Mouse (Mus musculus): ENCODE data around the gene Krtap9-1.
"Not testable (repeated sequence)": the region's sequence is repeated elsewhere in the genome, so short reads cannot be mapped to it uniquely, and the experiment has no call there.

The Krtap9-1 gene

DNA sequence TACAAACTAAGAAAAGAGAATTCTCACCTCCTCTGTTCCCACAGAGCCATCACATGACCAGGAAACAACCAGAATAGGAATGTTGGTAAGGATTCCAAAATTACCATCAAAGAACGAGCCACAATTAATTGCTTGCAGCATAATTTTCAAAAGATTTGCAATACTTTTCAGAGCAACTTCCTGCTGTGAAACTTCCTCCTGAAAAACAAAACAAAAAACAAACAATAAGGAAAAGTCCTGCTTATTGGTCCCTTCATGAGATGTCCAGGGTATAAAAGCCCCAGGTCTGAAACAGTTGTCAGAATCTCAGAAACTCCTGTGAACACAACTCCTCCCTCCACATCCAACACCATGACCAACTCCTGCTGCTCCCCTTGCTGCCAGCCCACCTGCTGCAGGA, at the start of gene Krtap9-1:
Gene Krtap9-1 (plus strand): TSS at position 301 of the 400 bp plus-strand sequence.
- in situ Hi-C loops (cut with MboI, MseI), result not testable (repeated sequence)

DNA sequence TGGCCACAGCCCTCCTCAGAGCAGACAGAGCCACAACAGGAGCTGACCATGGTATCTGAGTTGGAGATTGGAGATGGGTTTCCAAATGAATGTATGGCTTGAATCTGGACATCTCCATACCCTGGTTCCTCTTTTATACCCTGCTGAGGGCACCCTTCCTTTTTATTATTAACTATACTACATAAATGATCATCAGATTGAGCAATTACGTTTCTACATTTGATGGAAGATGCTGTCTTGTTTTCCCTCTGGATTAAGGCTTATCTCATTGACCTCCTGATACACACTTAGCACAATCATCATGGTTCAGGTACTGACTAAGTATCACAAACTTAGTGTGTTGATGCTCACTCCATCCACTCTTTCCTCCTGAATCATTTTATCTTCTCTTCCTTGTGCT, 35.2 kb upstream of the Krtap9-1 start, which contains the start of gene 2300003K06Rik:
Gene 2300003K06Rik (minus strand): TSS at position 101 of the 400 bp plus-strand sequence.
- in situ Hi-C loops (cut with MboI, MseI), result no loop called here

DNA sequence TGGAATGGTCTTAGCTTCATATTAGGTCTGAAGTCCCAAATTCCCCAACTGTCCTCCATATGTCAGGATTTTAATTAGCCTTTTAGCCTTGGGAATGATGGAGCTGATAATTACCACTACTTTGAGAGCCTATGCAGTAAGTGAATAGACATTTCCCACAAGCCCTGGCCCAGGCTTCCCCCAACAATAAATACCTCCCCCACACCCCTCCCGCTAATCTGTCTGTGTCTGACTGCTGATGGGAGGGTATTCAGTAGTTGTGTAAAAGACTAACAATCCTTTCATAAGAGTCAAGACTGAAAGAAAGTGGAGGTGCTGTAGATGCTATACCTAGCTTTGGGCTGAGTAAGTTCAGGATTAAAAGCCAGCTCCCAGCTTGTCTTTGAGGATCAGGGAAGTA, 31.0 kb upstream of the Krtap9-1 start:
- in situ Hi-C loops (cut with MboI, MseI), result no loop called here

DNA sequence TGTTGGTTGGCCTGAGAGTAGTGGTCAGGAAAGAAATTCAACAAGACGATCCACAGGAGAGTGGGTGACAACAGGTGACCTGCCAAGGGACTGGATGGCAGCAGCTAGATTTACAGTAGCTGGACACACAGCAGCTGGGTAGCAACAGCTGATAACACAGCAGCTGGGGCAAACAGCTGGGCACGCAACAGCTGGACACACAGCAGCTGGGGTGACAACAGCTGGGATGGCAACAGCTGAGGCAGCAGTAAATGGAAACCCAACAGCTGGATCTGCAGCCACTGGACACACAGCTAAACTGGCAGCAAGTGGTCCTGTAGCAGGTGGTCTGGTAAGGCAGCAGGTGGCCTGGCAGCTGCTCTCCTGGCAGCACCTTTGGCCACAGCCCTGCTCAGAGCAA, 26.4 kb upstream of the Krtap9-1 start:
- in situ Hi-C loops (cut with MboI, MseI), result no loop called here

- in situ Hi-C loops (cut with MboI, MseI), result no loop called here
Measured at GRCm38 (mm10) chr11:99851508-99851907, 21.7 kb upstream of the Krtap9-1 start, which contains the start of gene Krtap4-16. Gene Krtap4-16 (minus strand): TSS chr11:99851608.

DNA sequence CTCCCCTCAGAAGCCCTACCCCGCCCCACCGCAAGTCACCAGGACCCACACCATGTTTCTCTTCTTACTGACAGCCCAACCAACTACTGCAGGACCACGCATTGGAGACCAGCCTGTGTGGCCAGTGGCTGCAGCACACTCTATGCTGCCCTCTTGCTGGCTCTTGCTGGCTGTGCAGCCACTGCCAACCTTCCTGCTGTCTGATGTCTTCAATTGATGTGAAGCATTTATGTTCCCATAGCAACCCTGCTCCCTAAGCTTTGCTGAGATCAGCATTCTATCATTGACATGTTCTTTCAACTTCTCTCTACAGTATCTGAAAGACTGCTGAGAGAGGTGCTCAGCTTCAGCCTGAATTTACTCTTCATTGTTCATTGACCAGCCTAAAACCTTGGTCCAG, 19.1 kb upstream of the Krtap9-1 start:
- in situ Hi-C loops (cut with MboI, MseI), result no loop called here

- in situ Hi-C loops (cut with MboI, MseI), result no loop called here
Measured at GRCm38 (mm10) chr11:99857617-99858016, 15.6 kb upstream of the Krtap9-1 start, which contains the start of gene Gm11568. Gene Gm11568 (plus strand): TSS chr11:99857917.

- in situ Hi-C loops (cut with MboI, MseI), result no loop called here
Measured at GRCm38 (mm10) chr11:99858761-99859160, 14.4 kb upstream of the Krtap9-1 start.

DNA sequence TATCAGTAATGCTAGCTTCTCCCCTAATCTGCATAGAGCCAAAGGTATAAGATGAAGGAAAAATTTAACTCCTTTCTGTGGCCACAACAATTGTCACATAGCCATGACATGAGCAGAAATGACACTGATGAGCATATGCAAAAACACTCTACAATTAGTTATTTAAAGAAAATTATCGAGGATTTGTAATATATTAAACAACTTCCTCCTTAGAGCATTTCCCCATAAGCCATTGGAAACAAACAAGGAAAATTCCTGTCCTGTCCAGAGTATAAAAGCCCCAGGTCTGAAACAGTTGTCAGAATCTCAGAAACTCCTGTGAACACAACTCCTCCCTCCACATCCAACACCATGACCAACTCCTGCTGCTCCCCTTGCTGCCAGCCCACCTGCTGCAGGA, 9.0 kb upstream of the Krtap9-1 start, which contains the start of gene Gm11559:
Gene Gm11559 (plus strand): TSS at position 301 of the 400 bp plus-strand sequence.
- in situ Hi-C loops (cut with MboI, MseI), result not testable (repeated sequence)

DNA sequence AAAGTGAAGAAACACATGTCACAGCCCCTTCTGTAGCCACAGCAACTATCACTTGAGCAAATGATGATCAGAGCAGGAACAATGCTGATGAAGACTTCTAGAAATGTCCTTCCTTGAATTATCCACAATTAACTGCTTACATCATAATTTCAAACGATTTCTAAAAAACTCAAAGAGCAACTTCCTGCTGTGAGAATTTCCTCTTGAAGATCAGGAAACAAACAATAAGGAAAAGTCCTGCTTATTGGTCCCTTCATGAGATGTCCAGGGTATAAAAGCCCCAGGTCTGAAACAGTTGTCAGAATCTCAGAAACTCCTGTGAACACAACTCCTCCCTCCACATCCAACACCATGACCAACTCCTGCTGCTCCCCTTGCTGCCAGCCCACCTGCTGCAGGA, 5.7 kb downstream of the Krtap9-1 start, which contains the start of gene Gm11567:
Gene Gm11567 (plus strand): TSS at position 301 of the 400 bp plus-strand sequence.
- in situ Hi-C loops (cut with MboI, MseI), result not testable (repeated sequence)

DNA sequence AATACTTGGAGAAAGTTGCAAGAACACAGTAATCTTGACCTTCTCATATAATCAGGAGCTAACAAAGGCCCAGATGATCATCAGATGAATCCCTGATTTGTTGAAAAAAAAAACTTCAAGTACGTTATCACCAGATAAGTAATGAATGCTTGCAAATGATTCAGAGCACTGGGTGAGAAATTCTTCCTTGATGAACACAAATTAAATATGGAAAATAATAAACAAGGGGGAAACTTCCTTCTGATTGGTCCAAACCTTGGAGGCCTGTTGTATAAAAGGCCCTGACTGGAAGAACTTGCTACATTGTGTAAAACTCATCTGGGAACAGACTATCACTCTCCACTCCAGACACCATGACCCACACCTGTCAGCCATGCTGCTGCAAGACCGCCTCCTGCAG, 34.4 kb downstream of the Krtap9-1 start, which contains the start of gene Krtap31-1:
Gene Krtap31-1 (plus strand): TSS at position 301 of the 400 bp plus-strand sequence.
- in situ Hi-C loops (cut with MboI, MseI), result loop anchor here in 1 of 2 experiments (25.0 kb wide), 1 partner anchor 1130 kb away; no protein-coding TSS in a partner anchor

GRCm38 (mm10) chr11:99914451-99914850, 41.3 kb downstream of the Krtap9-1 start, which contains the start of gene Gm11565:
Gene Gm11565 (plus strand): TSS chr11:99914751.
- in situ Hi-C loops (cut with MboI, MseI), result loop anchor here in 1 of 2 experiments (25.0 kb wide), 1 partner anchor 1123 kb away; no protein-coding TSS in a partner anchor

All from T-helper 17 cell (primary cell).